Mouse (Mus musculus) cerebellum, adult 8-10 months (tissue): ENCODE data around the gene Mcat.
"Not testable (repeated sequence)": the region's sequence is repeated elsewhere in the genome, so short reads cannot be mapped to it uniquely, and the experiment has no call there.

Source experiments
- DNase-seq: peaks from one replicate; pipeline ENCODE4 v3.0.0; 2022

Gene Mcat

GRCm38 (mm10) chr15:83534960-83535889 is 28.4 kb downstream of the Mcat start:
- DNase-seq: no peak

GRCm38 (mm10) chr15:83532606-83533005 is 31.0 kb downstream of the Mcat start:
- DNase-seq: no peak

GRCm38 (mm10) chr15:83531961-83532469 is 31.6 kb downstream of the Mcat start:
- no peak for DNase-seq

- DNase-seq: no peak
Measured at GRCm38 (mm10) chr15:83530688-83531087, 32.9 kb downstream of the Mcat start.

- no peak for DNase-seq
Measured at GRCm38 (mm10) chr15:83530233-83530632, 33.4 kb downstream of the Mcat start.

- no peak for DNase-seq
Measured at GRCm38 (mm10) chr15:83529765-83530164, 33.8 kb downstream of the Mcat start.

- no peak for DNase-seq
Measured at GRCm38 (mm10) chr15:83528892-83529291, 34.7 kb downstream of the Mcat start.

- no peak for DNase-seq
Measured at GRCm38 (mm10) chr15:83527747-83528146, 35.8 kb downstream of the Mcat start.

- no peak for DNase-seq
Measured at GRCm38 (mm10) chr15:83527092-83527437, 36.5 kb downstream of the Mcat start.

GRCm38 (mm10) chr15:83526424-83527091 is 37.0 kb downstream of the Mcat start, which contains the start of gene Bik:
Gene Bik (plus strand): TSS chr15:83526862.
- DNase-seq: no peak

GRCm38 (mm10) chr15:83524333-83524729 is 39.3 kb downstream of the Mcat start:
- no peak for DNase-seq

- no peak for DNase-seq
Measured at GRCm38 (mm10) chr15:83523638-83524332, 39.8 kb downstream of the Mcat start.

GRCm38 (mm10) chr15:83523196-83523595 is 40.4 kb downstream of the Mcat start:
- DNase-seq: no peak

GRCm38 (mm10) chr15:83520861-83521382 is 42.7 kb downstream of the Mcat start:
- DNase-seq: no peak

GRCm38 (mm10) chr15:83518215-83519048 is 45.2 kb downstream of the Mcat start:
- peak; percentile 57 for DNase-seq

- DNase-seq: no peak
Measured at GRCm38 (mm10) chr15:83515018-83515417, 48.6 kb downstream of the Mcat start.

- no peak for DNase-seq
Measured at GRCm38 (mm10) chr15:83512489-83513281, 50.9 kb downstream of the Mcat start.

- peak; percentile 90 for DNase-seq
Measured at GRCm38 (mm10) chr15:83510805-83511405, 52.7 kb downstream of the Mcat start, which contains the start of gene Ttll1. Gene Ttll1 (minus strand): TSS chr15:83510893.

GRCm38 (mm10) chr15:83509950-83510804 is 53.4 kb downstream of the Mcat start:
- DNase-seq: no peak

GRCm38 (mm10) chr15:83501483-83501882 is 62.1 kb downstream of the Mcat start:
- DNase-seq: not testable (repeated sequence)
